Mouse (Mus musculus) liver, embryonic 14.5 days (tissue): ENCODE data around the gene Frem3.

Source experiments
- CTCF ChIP-seq: IDR thresholded peaks from 2 replicates; pipeline ENCODE4 v1.5.1; 2016; ENCODE audit warnings: antibody characterized with exemption, low read depth, control low read depth
- EP300 ChIP-seq: IDR thresholded peaks from 2 replicates; pipeline ENCODE4 v1.6.1; 2016; ENCODE audit warnings: antibody characterized with exemption, low read depth

GRCm38 (mm10) chr8:80577126-80577525 lies 33.8 kb upstream of the Frem3 start:
- TF ChIP-seq CTCF, result no peak
- no peak for TF ChIP-seq EP300
